Mouse (Mus musculus) spleen, adult 2 months (tissue): ENCODE measurements around the gene Kcnh6. TPM values are rescaled to one million over a fixed set of nuclear protein-coding genes. Genes with fewer than 3 reads are reported as not detected.
A peak's percentile ranks its signal among the peaks of the same experiment; 100 is the strongest.
"Not testable (repeated sequence)": the region's sequence is repeated elsewhere in the genome, so short reads cannot be mapped to it uniquely, and the experiment has no call there.

ENCODE experiments used
- DNase-seq, 2 experiments: peaks; one replicate each; pipeline versions ENCODE4 v3.0.0 to v3.0.0-alpha.2; 2012 to 2021; ENCODE audit warnings: low spot score in 2 of 2, low read depth in 1 of 2
- H3K27ac ChIP-seq: fragments of 200-500 bp; 2 replicates; pipeline ENCODE4 v1.5.1; 2012; ENCODE audit warnings: low read length, inconsistent platforms; ENCODE audit not compliant: insufficient read depth
- H3K27me3 ChIP-seq: fragments of 200-500 bp; 2 replicates; pipeline ENCODE4 v1.6.1; 2012; ENCODE audit warnings: mild to moderate bottlenecking, moderate library complexity, low read length, inconsistent platforms; ENCODE audit not compliant: control insufficient read depth, insufficient read depth
- H3K36me3 ChIP-seq: fragments of 200-500 bp; 2 replicates; pipeline ENCODE4 v1.6.1; 2012; ENCODE audit warnings: mild to moderate bottlenecking, low read length, inconsistent platforms; ENCODE audit not compliant: control insufficient read depth, insufficient read depth
- H3K4me1 ChIP-seq: fragments of 200-500 bp; 2 replicates; pipeline ENCODE4 v1.6.1; 2011; ENCODE audit warnings: inconsistent platforms; ENCODE audit not compliant: control insufficient read depth, insufficient read depth, insufficient read length
- H3K4me3 ChIP-seq: fragments of 200-500 bp; 2 replicates; pipeline ENCODE4 v1.5.1; 2011; ENCODE audit warnings: mild to moderate bottlenecking, inconsistent platforms; ENCODE audit not compliant: insufficient read depth, insufficient read length; ENCODE audit errors: extremely low read depth
- CTCF ChIP-seq: fragments of 200-500 bp; IDR thresholded peaks from 2 replicates; pipeline ENCODE4 v1.5.1; 2011; ENCODE audit warnings: mild to moderate bottlenecking, inconsistent platforms; ENCODE audit not compliant: insufficient read depth, insufficient read length, insufficient replicate concordance; ENCODE audit errors: extremely low read depth
- POLR2A ChIP-seq: fragments of 200-500 bp; IDR thresholded peaks from 2 replicates; pipeline ENCODE4 v1.6.1; 2011; ENCODE audit warnings: low read depth, low read length, inconsistent platforms
- WGBS: fragments of 180-500 bp; shearing (Covaris S2); methylation state at CpG from one replicate; pipeline ENCODE4 v1.1.7; 2018; 5-methylcytosine and 5-hydroxymethylcytosine counted together
- polyA plus RNA-seq: library from polyadenylated mRNA; depleted of rRNA; stranded (reverse); fragments of >200 nt; gene quantifications from 2 replicates; pipeline ENCODE4 v1.2.3, GENCODE M21; 2012

Kcnh6 gene
- polyA plus RNA-seq, 1 experiment = 0.35 TPM

- 82% methylated on average over 8 of the region's 8 CpGs for WGBS
- no peak overlapping the region for H3K27ac ChIP-seq
These were observed 50.1 kb downstream of the Kcnh6 start for GRCm38 (mm10) chr11:106058020-106058419.

GRCm38 (mm10) chr11:106060549-106060948 lies 52.6 kb downstream of the Kcnh6 start:
- Histone ChIP-seq H3K36me3 (peaks cover 21% of the 10 kb centered on the region), H3K27me3 (no peaks in the 10 kb centered on the region), H3K4me3 (no peak overlapping the region), H3K4me1 (no peaks in the 10 kb centered on the region; the same call in 1 of the 2 replicates), H3K27ac (no peak overlapping the region)
- no peak for DNase-seq
- no peak for TF ChIP-seq CTCF
- no peak for TF ChIP-seq POLR2A
- 73% methylated on average over 1 of the region's 1 CpGs for WGBS

More at GRCm38 (mm10) chr11:106058020-106058419, 50.1 kb downstream of the Kcnh6 start:
- H3K4me3 ChIP-seq = no peak overlapping the region
- peaks cover 41% of the 10 kb centered on the region for H3K36me3 ChIP-seq
- no peak for TF ChIP-seq CTCF
- TF ChIP-seq POLR2A = no peak
- no peaks in the 10 kb centered on the region; the same call in 1 of the 2 replicates for H3K4me1 ChIP-seq
- no peaks in the 10 kb centered on the region for H3K27me3 ChIP-seq
- DNase-seq = no peak

GRCm38 (mm10) chr11:106061311-106061710 lies 53.4 kb downstream of the Kcnh6 start:
- Histone ChIP-seq H3K27me3 (no peaks in the 10 kb centered on the region), H3K4me1 (no peaks in the 10 kb centered on the region), H3K27ac (no peak overlapping the region), H3K36me3 (peaks cover 15% of the 10 kb centered on the region; the same call in 1 of the 2 replicates), H3K4me3 (no peak overlapping the region)
- 93% methylated on average over 1 of the region's 1 CpGs for WGBS
- no peak for TF ChIP-seq POLR2A
- no peak for TF ChIP-seq CTCF
- no peak for DNase-seq

- Histone ChIP-seq H3K36me3 (peaks cover 8% of the 10 kb centered on the region; the same call in 1 of the 2 replicates), H3K27me3 (no peaks in the 10 kb centered on the region), H3K4me3 (no peak overlapping the region), H3K4me1 (no peaks in the 10 kb centered on the region; the same call in 1 of the 2 replicates), H3K27ac (no peak overlapping the region)
- no peak for DNase-seq
- no peak for TF ChIP-seq CTCF
- no peak for TF ChIP-seq POLR2A
- WGBS = 95% methylated on average over 5 of the region's 5 CpGs
These were observed 55.8 kb downstream of the Kcnh6 start for GRCm38 (mm10) chr11:106063756-106064155.

GRCm38 (mm10) chr11:106065073-106065922 lies 57.4 kb downstream of the Kcnh6 start:
- Histone ChIP-seq H3K4me1 (no peaks in the 10 kb centered on the region; the same call in 1 of the 2 replicates), H3K27ac (peak overlapping the region; percentile 70; the same call in 1 of the 2 replicates), H3K4me3 (peak overlapping the region; percentile 72), H3K36me3 (no peaks in the 10 kb centered on the region), H3K27me3 (no peaks in the 10 kb centered on the region)
- no peak for DNase-seq
- TF ChIP-seq POLR2A (no peak), CTCF (no peak)
- 38% methylated on average over 18 of the region's 18 CpGs for WGBS

GRCm38 (mm10) chr11:106065923-106066571 lies 58.1 kb downstream of the Kcnh6 start, which contains the start of gene Taco1:
TSS of gene Taco1 (plus strand) at chr11:106066061.
- H3K27ac ChIP-seq = peak within 1 kb of the TSS; percentile 70
- WGBS = under 1% methylated on average over 49 of the region's 49 CpGs
- no peaks in the 10 kb centered on the region for H3K27me3 ChIP-seq
- H3K36me3 ChIP-seq = no peaks in the 10 kb centered on the region
- DNase-seq = peak; percentile 87 to 89
- peak within 1 kb of the TSS; percentile 72 for H3K4me3 ChIP-seq
- H3K4me1 ChIP-seq = no peaks in the 10 kb centered on the region; the same call in 1 of the 2 replicates
- TF ChIP-seq CTCF (peak; percentile 53; the same call in 1 of the 2 replicates), POLR2A (peak; percentile 36; the same call in 1 of the 2 replicates)

GRCm38 (mm10) chr11:106066616-106067015 lies 58.7 kb downstream of the Kcnh6 start:
- DNase-seq = peak; percentile 25 to 70
- H3K4me3 ChIP-seq = peak overlapping the region; percentile 72
- peak overlapping the region; percentile 70; the same call in 1 of the 2 replicates for H3K27ac ChIP-seq
- not testable (repeated sequence) for H3K36me3 ChIP-seq, H3K4me1 ChIP-seq, H3K27me3 ChIP-seq
- 8% methylated on average over 23 of the region's 23 CpGs for WGBS
